Mouse (Mus musculus): Measurements from ENCODE around the gene Snn.

DNA sequence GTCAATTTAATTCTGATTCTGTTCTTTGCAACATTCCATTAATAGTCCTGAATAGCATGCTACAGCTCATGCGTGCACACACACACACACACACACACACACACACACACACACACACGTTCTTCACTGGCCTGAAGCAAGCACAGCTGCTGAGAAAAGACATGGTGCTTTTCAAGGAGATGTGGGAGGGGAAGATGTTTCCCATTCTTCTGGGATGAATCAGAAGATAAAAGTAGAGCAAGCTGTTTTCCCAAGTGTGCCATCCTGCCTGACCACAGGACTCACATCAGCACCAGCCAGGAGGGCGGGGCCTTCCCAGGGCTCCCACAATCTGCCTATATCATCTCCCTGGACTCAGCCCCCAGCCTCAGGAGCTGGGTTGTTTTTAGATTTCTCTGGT, 35.9 kb upstream of the Snn start:
- TF ChIP-seq POLR2A (IDR thresholded peaks at IDR 0.05; ENCODE audit: low read depth, low read length): no peak
- no peak for TF ChIP-seq CTCF (IDR thresholded peaks at IDR 0.05; ENCODE audit: extremely low read depth, insufficient read depth, insufficient read length, insufficient replicate concordance)
